Mouse (Mus musculus): ENCODE measurements around the gene Sac3d1.

Gene Sac3d1

DNA sequence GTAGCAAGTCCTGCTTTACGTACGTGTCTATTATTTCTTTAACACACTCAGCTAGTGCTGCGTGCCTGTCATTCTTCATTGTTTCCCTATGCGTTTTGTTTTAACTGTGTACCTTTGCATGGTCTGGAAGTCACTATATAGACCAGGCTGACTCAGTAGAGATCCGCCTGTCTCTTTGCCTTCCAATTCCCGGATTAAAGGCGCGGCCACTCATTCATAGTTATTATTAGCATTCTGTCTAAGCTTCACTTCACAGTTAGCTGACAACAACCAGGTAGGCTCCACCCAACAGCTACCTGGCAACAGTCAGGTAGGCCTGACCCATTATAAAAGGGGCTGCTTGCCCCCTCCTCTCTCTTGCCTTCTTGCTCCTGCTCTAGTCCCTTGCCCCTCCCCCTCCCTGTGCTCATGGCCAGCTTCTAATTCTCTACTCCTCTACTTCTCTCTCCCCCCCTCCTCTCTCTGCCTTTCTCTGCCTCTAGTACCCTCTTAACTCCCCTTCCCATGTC lies 281 bp upstream of the Sac3d1 start:
- DNase-seq: no peak

DNA sequence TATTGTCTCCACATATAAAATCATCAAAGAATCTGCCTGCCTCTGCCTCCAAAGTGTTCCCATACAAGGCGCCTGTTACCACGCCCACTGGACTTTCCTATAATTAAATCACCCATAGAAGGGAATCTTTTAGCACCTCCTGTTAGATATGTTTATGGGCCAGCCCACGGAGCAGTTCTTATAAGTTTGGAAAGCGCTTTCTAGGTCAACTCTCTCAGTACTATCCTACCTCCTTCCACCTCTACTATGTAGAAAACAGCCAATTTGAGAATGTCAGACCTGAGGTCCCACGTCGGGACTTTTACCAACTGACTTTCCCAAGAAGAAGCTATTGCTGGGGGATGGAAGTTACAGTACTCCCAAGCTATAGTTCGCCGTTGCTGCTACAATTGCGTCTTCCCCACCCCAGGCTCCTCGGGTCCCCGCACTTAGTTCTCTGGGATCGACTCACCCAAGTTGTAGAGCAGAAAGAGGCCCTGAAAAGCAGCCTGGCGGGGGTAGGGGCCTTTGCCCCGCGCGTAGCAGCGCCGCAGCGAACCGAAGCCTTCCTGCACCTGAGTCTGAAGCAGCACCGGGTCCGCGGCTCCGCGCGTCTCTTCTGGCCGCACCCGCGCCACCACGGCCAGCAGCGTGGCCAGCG lies 984 bp downstream of the Sac3d1 start:
- no peak for DNase-seq

DNA sequence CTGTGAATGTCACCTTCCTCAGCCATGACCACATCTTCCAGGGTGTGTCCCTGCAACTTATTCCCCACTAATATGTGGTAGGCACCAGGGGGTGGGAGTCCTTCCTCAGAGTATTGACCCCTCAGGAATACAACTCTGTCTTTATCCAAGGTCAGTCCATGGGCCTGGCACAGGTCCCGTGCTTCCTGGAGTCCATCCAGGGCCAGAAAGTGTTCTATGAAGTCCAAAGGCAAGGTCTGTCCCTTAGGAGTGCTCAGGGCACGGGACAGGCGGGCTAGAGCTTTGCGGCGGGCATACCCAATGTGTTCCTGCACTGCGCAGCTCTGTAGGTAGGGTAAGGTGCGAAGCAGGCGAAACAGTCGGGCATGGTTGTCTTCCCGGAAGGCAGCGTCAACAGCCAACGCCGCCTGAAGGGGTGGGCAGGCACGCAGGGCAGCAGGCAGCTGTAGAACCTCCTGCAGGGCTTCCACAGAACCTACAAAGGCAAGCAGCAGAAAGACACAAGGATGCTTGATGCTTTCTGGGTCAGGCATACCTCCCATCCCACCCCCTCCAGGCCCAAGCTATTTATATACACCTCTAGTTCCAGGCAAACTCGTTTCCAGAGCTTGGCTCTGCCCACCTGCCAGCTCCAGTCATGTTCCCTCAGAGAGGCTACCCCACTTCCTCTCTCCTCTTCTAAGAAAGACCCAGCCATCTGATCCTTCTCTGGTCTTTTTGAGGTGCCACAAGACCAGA lies 2.2 kb downstream of the Sac3d1 start:
- peak; percentile 61 for DNase-seq

DNA sequence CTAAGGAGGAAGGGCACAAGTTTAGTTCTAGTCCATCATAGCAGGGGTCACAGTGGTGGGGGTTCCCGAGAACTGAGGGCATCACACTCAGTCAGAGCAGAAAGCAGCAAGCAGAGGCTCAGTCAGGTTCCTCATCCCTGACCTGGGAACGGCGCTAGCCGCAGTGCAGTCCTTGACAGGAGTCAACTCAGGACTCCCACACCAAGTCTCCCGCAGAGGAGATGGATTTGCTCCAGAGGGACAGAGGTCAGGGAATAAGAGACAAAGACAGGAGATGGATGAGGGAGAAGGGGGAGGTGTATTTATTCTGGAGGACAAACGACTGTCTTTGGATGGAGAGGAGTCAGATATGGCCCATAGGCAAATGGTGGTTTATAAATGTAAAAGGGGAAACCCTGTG lies 5.3 kb downstream of the Sac3d1 start:
- peak; percentile 24 for DNase-seq

DNA sequence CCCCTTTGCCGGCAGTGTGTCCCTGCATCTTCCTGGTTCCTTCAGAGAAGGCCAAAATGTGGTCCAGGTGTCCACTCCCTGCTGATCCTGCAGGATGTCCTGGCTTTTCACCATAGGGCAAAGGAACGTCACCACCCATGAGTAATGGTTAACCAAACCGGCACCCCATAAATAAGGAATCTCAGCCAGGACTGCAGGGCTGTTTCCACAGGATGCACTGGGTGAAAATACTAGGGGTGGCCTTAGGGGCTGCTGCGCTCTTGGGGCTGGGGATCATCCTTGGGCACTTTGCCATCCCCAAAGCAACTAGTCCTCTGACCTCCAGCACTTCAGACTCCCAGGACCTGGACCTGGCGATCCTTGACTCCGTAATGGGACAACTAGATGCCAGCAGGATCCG lies 12.9 kb downstream of the Sac3d1 start, which contains the start of gene Naaladl1:
TSS of gene Naaladl1 (plus strand) at position 197 of the 400 bp plus-strand sequence.
- DNase-seq: no peak

DNA sequence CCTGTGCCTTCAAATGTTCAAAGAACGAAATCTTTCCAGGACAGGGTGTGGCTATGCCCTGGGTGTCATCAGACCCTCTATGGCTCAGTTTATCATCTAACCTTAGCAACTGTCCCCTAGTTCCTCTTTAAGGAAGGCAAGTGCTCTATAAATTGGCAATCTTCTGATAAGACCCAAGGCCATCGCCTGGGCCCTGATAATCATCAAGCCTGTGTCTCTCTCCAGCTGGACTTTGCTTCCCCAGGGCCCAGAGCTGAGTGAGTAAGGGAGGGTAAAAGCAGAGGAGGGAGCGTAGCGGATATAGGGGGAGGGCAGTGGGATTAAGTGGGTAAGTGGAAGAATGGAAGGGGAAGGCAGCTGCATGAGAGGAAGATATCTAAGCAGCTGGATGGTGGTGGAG lies 14.0 kb downstream of the Sac3d1 start:
- no peak for DNase-seq

DNA sequence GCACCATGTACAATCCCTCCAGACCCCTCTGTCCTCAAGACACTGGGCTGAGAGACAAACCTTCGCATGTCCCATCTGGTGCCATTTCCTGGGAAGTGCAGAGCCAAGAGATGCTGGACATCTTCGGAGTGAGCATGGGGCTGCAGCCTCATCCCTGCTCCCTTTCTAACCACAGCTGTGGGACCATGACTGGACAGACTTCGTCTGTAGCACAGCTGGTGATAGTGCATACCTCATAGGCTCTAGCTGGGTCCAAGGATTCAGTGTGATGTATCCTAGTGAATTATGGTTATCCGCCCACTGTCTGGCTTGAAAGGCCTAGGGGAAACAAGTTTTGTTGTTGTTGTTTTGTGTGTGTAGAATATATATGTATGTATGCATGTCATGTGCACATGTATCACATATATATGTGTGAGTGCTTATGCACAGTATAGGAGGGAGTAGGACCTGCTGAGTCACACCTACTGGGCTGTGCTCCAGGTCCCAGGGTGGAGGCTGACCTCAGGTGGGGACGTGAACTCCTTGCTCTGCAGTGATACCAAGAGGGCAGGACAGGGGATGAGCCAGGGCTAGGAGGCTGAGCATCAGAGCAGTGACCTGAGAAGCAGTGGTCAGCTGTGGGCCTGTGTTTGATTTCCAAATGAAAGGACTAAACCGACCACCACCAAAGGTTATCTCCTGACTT lies 16.1 kb downstream of the Sac3d1 start:
- DNase-seq: no peak

DNA sequence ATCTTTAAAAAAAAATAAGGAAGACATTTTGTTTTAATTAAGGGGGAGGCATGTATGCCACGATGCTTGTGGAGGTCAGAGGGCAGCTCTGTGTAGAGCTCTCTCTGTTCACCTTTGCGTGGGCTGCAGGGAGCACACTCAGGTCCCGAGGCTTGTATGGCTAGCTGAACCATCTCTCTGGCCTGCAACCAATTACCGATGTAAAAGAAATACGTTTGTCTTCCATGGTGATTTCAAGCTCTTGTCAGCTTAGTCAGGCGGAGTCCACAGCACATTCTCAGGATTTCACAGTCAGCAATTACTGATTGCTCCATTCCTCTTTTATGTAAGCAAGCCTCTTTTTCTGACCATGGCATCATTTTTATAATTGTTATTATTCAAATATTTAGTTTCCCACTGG lies 17.3 kb downstream of the Sac3d1 start:
- DNase-seq: no peak

DNA sequence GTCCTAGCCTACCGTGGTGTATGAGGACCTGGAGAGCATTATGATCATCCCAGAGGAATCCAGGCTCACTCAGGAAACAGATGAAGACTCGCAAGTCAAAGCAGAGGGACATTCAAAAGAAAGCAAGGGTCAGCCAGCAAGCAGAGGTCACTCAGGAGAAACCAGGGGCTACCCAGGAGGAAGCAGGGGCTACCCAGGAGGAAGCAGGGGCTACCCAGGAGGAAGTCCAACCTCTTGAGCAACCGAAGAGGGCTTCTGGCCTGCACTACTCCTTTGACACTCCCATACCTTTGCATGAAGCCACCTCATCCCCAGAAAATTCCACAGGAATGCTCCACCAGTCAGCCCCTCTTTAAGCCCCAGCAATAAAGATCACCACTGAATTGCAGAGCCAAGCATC lies 20.6 kb downstream of the Sac3d1 start:
- DNase-seq: no peak

DNA sequence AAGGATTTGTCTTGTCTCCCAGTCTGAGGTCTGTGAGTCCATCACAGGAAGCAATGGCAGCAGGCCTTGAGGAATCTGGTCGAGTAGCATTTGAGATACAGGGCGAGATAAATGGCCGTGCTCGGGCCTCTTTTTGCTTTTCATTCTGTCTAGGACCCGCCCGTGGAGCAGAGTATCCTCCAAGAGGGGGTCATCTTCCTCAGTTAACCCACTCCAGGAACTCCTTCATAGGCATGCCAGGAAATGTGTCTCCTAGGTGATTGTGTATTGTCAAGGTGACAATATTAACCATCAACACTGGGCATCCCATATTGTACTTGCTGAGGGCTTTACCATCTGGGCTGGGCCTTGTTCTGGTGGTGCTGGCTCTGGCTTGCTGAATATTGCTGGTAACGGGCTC lies 24.3 kb downstream of the Sac3d1 start, which contains the start of gene AC131692.1:
TSS of gene AC131692.1 (plus strand) at position 301 of the 400 bp plus-strand sequence.
- no peak for DNase-seq

DNA sequence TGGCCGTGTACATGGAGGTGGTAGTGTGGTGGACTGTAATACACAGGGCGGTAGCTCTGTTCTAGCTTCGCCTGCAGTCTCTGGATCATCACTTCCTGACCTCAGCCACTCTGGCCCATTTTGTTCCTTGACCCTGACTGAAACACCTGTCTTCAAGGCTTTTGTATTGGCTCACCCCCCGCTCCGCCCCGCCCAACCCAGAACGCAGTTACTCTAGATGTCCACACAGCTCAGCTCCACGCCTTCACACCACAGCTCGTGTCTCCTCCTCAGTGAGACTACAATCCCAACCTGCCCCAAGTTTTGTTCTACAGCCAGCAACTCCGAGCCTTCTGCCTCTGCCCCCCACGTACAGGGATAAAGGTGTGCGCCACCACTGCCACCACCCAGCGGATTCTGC lies 29.6 kb downstream of the Sac3d1 start:
- no peak for DNase-seq

DNA sequence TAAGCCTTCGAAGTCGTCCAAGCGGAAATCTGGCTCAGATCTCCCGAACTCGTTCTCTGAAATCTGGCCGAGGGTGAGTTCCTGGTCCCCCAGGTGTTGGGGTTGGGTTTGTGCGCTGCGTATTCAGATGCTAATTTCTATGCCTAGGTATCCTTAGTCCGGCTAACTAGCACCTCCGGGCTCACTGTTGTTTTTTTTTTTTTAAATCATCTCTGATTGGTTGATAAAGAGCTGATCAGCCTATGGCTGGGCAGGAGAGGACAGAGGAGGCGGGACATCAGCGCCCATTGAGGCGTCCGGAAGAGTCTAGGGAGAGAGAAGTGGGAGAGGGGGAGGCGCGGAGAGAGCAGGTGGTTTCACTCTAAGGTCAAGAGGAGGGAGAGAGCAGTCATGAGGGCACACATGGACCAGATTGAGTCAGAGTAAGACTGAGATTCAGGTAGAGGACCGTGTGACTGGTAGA lies 33.0 kb downstream of the Sac3d1 start:
- DNase-seq: peak; percentile 59

DNA sequence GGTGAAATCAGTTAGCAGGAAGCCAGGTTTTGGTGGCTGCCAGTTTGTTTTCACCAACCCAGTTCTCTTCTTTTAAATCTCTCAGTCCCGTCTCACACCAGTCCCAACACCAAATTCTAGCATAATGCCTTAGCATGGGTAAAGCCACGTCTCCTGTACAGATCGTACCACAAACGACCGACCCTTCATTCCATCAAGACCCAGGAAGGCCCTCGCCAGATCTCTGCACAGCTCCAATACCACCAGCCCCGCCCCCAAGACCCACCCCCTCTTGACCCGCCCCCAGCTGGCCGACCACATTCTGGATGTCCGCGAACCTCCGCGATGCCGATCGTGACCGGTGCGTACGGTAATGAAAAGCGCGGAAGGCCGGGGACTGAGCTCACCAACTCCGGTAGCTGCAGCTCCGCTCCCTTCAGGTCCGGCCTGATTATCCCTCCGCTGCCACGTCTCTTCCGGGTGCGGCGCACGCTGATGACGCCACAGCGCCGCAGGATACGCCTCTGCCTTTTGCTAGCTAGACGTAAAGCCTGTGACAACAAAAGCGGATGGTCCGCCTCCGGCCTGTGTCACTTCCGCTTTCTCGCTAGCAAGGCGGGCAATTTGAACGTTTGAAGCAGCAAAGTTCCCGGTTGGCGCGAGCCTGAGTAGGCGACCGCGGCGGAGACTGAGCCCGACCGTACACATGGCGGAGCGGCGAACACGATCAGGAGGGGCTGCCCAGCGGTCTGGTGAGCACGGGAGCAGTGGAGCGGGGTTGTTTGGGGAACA lies 33.8 kb downstream of the Sac3d1 start, which contains the start of the genes Zfpl1 and Cdca5:
TSS of gene Zfpl1 (minus strand) at position 479 of the 771 bp plus-strand sequence.
TSS of gene Cdca5 (plus strand) at position 506 of the 771 bp plus-strand sequence.
- DNase-seq: peak; percentile 97

DNA sequence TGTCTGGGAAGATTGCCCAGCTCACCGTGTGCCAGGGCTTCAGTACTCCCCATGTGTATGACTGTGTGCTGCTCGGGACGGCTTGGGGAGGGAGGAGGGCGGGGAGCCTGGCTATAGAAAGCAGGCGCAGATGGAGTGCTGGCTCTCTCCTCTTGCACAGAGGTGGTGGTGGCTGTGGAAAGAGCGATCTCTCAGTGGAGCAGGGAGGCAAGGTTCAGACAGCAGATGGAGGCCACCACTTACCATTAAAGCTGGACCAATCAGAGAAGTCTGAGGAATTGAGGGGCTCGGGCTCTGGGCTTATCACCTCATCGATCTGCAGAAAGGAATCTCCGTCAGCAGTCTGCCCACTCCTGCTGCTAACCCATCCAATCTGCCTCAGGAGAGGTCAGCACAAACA lies 36.3 kb downstream of the Sac3d1 start, which contains the start of gene Gm28374:
TSS of gene Gm28374 (minus strand) at position 101 of the 400 bp plus-strand sequence.
- no peak for DNase-seq

DNA sequence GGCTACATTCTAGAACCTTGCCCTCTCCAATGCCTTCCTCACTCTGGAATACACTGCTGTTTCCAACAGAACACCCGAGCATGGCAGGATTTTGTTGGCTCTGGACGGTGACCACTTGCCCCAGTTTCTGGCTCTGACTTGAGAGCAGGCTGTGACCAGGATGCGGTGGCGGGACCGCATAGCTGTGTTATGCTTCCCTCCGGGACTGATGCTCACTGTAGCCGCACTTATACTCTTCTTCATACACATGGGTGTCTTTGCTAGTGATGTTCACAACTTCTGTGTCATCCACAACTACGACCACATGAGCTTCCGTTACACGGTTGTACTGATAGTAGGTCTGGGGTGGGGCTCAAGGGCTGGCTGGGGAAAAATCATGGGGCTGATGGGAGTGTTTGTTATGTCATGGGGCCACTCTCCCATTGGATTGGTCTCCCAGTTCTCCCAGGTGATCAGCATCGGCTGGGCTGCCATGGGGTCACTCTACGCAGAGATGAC lies 38.4 kb downstream of the Sac3d1 start, which contains the start of gene Tmem262:
TSS of gene Tmem262 (plus strand) at position 51 of the 498 bp plus-strand sequence.
- DNase-seq: no peak

DNA sequence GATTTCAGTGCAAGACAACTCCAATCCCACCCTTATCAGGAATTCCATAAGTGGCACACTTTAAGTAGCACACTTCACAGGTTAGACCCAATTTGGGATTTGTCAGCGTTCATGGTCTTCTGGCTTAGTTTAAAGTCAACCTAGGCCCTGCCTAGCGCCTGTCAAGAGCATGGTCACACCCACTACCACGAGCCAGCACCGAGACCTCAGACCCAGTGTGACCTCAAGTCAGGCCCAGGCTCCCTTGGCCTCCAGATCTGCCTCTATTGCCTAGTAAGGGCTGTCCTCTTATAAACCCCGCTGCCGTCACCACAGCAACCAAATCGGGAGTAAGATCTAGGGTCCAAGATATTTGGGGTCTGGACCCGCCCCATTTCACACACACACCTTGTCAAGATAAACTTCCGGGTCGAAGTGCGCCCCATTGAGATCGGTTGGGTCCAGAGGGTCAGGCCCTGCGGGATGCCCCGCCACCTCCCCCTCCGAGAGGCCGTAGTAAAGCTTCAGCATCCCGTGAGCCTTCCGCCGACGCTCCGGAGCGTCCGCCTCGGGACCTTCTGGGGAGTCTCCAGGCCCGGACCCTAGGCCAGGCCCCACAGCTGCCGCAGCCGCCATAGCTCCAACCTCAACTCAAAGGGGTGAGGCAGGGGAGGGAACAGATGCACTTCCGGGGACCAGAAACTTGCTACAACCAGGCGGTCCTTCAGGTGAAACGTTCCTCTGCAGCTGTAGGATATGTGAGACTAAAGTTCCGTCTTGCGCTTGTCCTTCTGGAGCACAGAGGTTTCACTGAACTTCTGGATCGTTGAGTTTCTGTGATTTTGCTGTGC lies 41.7 kb downstream of the Sac3d1 start, which contains the start of gene Vps51:
TSS of gene Vps51 (minus strand) at position 668 of the 830 bp plus-strand sequence.
- DNase-seq: peak; percentile 86

DNA sequence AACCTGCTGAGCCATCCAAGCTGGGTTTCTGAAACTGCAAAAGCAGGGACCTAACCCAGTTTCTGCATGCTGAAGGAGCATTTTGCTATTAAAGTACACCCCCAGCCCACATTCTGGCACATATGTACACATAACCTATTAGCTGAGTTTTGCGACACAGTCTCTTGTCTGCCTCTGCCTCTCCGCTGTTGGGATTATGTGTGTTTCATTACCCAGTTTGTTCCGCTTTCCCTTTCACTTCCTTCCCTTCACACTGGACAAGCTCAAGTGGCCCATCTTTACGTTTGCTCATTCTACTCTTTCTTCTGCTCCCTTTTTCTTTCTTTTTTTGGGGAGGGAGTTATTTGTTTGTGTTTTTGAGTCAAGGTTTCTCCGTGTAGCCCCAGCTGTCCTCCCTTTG lies 44.6 kb downstream of the Sac3d1 start:
- DNase-seq: no peak

DNA sequence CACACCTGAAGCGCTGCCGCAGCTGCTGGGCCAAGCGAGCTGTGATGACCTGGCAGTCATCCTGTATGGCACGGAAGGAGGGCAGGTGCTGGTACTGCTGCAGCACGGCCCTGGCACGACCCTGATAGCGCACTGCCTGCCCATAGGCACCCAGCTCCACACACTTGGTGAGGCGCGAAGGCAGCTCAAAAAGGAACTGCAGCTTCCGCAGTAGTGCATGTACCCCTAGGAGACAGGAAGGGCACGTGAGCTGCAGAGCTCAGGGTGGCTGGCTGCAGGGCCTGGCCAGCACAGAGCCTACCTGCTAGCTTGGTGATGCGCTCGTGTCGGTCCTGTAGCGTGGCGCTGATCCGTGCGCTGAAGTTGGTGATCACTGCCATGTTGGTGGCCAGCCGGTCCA lies 47.2 kb downstream of the Sac3d1 start:
- DNase-seq: no peak

DNA sequence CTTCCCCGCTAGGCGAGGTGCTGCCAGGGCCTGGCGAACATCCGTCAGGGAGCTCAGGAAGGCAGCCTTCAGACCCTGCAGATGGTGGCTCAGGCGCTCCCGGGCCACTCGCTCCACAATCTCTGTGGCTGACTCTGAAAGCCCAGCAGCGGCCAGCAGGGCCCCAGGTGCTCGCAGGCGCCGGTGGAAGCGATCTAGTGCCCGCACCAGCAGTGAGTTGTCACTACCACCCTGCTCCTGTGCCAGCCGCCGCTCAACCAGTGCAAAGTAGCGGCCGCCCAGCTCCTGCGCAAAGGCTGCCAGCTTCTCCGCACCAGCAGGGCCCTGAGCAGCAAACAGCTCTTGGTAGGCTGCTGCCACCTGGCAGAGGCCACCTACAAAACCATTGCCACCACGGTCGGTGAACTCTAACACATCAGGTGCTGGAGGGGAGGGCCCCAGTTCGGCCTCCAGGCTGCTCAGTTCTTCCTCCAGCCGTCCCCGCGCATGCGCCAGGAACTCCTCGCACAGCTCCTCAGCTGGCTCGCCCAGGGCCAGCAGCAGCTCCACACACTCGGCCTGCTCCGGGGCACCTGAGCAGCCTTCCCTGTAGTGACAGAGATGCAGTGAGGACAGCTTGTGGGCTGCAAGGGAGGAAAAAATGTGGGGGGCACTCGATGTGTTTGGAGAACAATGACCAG lies 47.7 kb downstream of the Sac3d1 start:
- DNase-seq: no peak

DNA sequence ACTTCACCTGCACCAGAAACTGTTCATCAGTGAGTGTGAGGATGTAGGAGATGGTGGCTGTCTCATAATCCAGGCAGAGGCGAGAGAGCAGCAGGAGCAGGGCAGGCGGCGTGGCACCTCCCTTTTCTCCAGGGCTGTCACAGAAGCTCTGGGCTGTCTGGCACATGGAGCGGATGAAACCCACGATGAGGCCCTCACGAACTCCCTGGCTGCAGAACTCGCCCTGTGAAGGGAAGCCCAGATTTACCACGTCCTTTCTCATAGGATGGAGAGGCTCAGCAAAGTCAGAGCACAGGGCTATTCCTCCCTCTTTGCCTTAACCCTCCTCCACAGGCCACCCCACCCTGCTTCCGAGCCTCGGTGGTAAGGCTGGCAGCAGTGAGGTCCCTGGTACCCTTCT lies 48.6 kb downstream of the Sac3d1 start:
- DNase-seq: no peak

All from kidney, adult 11 months (tissue).